Mouse (Mus musculus): ENCODE data around the gene Astn2.

Astn2 gene

DNA sequence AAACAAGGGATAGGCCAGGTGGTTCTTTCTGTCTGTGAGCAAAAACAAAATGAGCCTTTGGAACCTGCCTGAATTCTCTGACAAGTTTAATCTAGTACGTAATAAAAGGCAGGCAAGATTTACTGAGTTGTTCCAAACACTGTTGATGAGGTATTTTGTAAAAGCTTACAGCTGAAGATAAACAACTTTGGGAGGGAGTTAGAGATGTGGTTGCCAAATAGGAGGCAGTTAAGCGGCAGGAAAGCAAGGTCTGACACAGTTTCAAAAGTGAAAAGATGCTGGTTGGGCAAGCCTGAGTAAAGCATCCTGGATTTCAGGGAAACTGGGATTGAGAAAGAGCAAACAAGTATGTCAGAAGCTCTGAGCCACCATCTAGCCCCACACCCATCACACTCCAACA lies 59.8 kb downstream of the Astn2 start:
- TF ChIP-seq GATA4 (IDR thresholded peaks at IDR 0.05; ENCODE audit: insufficient replicate concordance, low read length): no peak

DNA sequence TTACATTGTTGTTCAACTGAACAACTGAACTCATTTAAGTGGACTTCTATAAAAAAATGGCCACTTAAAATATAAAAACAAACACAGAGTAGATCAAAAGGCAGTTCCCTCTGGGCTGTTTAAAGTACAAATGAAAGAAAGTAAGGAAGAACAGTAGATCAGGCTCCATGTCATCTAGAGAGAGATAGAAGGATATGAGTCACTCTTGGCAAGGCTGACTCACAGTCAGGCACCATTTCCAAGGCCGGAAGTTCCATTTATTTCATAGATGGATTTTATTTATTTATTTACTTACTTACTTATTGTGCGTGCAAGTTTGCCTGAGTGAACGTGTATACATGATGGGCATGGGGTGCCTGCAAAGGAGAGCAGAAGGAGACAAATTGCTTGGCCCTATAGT lies 67.0 kb downstream of the Astn2 start:
- TF ChIP-seq GATA4 (IDR thresholded peaks at IDR 0.05; ENCODE audit: insufficient replicate concordance, low read length): no peak

DNA sequence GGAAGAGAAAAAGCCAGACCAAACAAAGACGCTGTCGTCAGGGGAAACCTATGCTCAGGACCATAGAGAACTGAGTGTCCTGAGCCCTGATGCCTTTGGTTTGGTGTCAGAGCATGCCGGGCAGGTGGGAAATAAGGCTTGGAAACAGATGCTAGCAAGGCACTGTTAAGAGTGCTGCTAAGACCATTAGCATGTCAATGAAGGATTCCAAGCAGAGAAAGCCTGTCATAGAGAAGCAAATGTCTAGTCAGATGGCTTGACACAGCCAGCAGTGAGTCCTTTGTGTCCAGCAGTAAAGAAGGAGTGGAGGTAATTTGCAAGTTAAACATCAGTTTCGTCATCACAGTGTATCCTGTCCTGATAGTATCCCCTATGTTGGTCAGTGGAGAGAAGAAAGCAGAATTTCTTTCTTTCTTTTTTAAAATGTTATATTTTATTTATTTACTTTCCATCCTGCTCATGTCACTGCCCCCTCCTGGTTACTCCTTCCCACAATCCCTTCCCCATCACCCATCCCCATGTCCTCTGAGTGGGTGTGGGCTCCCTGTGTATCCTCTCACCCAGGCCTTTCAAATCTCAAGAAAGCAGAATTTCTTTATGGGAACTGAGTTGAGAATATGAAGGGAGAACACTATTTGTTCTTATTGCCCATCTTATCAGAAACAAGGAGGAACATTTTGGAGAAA lies 73.7 kb downstream of the Astn2 start:
- TF ChIP-seq GATA4 (IDR thresholded peaks at IDR 0.05; ENCODE audit: insufficient replicate concordance, low read length): no peak

DNA sequence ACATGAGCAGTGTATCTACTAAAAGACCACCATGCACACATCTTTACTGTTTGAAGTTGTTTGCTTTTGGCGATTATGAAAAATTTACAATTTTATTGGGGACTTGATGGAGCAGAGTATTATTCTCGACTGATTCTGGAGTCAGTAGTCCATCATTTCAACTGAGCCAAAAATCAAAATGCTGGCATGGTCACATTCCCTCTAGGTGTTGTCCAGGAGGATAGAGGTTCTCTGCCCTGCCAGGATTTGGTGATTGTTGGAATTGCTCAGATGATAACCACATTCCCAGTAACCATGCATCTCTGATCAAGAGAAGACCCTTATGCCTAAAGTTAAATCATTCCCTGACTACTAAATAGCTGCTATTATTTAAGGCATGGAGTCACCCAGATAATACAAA lies 83.4 kb downstream of the Astn2 start:
- no peak for TF ChIP-seq GATA4 (IDR thresholded peaks at IDR 0.05; ENCODE audit: insufficient replicate concordance, low read length)

DNA sequence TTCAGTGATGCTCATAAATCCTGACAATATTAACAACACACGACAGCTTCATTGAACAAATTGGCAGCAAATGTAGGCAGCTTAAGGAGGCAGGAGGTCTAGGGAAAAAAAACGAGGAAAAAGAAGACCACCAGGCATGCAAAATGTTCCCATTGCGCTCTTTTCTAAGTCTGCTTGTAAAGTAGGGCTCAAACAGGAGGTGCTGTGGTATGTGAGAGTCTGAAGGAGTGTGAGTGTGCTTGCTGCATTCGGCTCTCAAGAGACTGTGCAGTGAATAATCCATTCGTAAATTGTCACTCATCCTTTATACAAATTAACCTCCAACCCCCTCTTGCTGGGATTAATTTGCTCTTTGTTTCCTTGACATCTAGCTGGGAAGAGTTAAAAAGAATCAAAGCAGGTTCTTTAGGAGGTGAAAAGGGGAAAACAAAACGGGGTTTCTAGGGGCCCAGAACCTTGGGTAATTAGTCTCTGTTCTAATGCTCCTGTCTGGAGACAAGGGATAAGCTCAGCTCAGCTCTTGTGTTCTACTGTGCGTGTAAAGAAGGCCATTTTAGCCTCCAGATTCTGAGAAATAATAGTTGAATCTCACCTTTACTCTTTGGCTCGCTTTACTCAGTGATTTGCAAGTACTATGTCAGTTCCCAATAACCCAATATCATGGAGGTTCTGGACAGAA lies 89.5 kb downstream of the Astn2 start:
- TF ChIP-seq GATA4 (IDR thresholded peaks at IDR 0.05; ENCODE audit: insufficient replicate concordance, low read length): no peak

DNA sequence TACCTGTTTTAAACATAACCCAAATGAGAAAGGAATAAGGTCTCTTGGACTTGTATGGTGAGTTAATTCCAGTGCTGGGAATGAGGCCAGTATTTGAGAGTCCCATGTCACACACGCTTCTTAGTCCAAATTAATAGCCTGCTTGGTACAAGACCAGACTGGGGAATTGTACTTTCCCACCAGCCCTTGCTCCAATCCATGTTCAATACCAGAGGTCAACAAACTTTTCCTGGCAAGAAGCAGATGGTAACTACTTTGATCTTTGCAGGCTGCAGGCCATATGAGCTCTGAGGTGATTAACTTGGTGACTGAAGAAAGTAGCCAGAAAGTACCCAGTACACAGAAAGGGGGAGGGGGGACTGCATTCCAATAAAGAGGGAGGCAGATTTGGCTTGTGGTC lies 91.7 kb downstream of the Astn2 start:
- no peak for TF ChIP-seq GATA4 (IDR thresholded peaks at IDR 0.05; ENCODE audit: insufficient replicate concordance, low read length)

DNA sequence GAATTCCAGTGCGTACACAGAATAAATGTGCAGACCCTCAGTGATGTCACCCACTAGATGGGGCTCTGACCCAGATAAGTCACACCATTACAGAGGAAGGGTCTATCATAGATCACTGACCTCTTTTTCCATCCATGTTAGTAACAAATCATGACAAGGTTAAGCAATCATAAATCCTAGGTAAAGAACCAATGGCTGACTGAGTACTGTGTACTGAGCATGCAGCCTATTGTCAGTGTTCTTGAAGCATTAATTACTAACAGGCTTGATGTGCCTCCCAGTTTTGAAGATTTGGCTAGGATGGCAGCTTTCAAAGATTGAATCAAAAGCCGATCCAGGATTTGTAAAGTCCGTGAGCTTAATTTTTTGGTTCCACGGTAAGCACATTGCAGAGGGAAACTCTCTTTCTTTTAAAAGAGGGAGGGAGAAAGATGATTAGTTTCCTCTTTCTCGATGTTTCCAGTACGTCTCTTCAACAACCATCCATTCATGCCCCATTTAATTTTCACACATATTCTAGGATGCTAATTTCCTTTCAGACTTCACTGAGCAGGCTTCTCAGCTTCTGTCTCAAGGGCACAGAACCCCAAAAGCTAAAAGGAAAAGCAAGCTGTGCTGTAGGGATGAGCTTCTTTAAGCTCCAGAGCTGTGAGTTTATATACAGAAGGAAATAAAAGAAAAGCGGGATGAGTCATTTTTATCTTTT lies 93.9 kb downstream of the Astn2 start:
- TF ChIP-seq GATA4 (IDR thresholded peaks at IDR 0.05; ENCODE audit: insufficient replicate concordance, low read length): no peak

DNA sequence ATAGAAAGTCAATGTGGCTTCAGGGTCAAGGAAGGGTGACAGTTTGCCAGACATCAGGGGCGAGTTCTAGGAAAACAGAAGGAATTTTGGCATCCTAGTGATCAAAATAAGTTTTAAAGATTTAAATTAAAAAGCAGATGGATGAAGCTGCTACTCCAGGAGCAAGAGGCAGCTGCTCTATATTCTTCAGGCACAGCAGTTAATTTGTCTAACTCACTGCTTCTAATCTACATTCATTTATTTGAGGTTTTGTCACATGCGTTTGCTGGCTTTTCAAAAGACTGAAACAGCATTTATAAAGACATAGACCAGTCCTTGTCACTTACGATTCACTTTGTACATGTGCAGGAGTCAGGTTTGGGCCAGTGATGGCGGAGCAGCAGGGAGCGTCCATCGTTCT lies 98.0 kb downstream of the Astn2 start:
- no peak for TF ChIP-seq GATA4 (IDR thresholded peaks at IDR 0.05; ENCODE audit: insufficient replicate concordance, low read length)

DNA sequence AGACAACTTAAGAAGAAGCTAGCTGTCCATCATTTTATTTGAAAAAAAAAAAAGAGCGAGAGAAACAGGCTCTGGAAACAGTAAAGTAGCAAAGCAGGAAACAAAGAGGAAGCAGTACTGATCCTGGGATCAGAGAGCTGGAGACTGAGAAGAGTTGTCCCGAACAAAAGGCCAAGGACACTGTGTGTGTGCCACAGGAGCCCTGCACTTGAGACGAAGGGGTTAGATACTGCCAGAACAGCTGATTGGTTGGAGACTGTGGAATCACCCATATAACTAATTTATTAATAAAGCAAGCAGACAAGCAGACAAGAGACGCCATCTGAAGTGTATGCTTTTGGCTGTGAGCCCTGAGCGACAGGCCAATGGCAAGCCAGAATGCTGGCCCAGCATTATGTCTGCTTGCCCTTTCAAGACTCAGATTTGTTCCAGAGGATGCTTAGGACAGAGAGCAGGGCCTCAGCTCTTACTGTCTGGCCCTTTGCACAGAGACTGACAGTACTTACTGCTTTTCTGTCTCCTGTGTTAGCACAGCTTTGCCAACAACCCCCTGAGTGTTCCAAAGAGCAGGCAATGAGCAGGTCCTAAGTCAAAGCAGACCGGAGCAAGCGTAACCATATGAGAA lies 101.6 kb downstream of the Astn2 start:
- no peak for TF ChIP-seq GATA4 (IDR thresholded peaks at IDR 0.05; ENCODE audit: insufficient replicate concordance, low read length)

DNA sequence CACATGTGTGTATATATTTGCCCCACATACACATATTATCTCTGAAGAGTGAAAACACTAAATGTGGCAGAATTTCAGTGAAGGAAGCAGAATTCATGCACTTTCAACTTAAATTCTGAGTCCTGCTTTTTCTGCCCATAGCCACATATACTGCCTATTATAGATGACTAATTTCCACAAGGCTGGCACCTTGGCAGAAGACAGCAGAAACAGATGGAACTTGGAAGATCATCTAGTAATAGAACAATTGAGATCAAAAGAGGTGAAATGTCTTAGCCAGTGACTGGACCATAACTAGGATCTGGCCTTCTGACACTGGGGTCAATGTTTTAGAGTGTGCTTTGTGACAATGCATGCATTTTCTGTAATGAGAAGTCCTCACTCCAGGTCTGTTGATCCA lies 119.4 kb downstream of the Astn2 start:
- no peak for TF ChIP-seq GATA4 (IDR thresholded peaks at IDR 0.05; ENCODE audit: insufficient replicate concordance, low read length)

DNA sequence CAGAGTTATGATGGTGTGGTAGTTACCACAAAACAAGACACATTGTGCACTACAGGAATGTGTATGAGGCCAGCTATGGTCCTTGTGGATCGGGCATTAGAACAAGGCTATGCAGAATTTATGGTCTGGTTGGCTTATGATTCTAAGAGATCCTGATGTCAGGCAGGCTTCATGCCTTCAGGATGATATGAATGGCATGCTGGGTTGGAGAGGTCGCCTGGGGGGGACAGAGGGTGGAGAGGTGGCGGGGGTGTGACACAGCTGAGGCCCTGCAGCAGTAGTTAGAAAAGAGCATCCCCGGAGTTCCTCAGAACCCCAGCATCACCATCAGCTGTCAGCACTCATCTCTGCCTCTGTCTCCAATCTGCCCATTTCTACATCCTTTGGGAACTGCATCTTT lies 128.3 kb downstream of the Astn2 start:
- no peak for TF ChIP-seq GATA4 (IDR thresholded peaks at IDR 0.05; ENCODE audit: insufficient replicate concordance, low read length)

DNA sequence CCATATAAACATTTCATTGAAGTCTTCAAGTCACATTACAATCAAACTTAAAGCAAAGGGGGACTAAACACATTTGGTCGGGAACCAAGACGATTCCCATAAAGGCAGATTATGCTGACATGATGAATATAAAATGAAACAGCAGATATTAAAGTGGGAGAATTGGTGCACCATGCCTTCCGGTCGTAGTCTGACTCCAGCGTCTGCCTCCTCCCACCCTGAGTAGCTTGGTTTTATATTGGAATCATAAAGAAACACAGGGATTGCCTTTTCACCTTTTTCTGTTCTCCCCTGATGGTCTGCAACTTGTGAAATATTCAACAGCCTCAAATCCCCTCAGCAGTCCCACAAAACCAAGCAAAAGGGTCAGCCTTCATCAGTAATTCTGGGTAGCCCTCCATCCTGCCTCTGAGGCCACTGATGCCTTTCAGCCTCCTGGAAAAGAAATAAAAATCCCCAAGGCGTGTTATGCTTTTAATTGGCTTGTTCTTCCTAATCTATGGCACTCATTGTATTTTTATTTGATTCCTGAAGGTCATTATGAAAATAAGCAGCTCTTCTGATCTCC lies 132.8 kb downstream of the Astn2 start:
- TF ChIP-seq GATA4 (IDR thresholded peaks at IDR 0.05; ENCODE audit: insufficient replicate concordance, low read length): no peak

DNA sequence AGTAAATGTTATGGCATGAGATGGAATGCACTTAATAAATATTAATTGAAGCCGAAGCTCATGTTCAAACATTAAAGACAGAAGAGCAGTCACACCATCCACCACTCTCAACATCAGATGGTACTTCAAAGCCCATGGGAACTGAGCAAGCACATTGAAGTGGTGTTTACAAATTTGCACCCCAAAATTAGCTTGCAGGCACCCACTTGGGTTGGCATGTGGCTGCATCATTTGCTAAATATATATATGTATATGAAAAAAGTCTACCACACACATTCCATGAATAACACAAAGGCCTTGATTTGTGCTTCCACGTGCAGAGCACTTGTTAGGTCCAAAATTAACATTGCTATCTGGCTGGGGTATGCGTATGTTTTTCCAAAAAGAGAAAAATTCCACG lies 140.4 kb downstream of the Astn2 start:
- TF ChIP-seq GATA4 (IDR thresholded peaks at IDR 0.05; ENCODE audit: insufficient replicate concordance, low read length): no peak

DNA sequence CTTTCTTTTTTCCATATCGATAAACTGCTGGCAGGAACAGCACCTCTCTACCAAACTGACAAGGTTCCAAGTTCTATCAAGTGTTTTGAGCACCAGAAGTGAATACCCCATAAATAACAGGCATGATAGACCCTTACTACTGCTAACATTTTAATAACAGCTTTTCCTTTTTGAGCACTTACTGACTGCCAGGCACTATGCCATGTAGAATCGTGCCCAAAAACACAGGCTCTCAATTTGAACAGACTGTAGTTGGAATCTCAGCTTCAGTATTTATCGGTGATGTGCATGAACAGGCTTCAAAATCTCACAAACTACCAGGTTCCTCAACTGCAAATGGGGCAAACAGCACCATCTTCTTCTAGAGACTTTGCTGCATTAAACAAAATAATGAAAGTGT lies 143.1 kb downstream of the Astn2 start:
- no peak for TF ChIP-seq GATA4 (IDR thresholded peaks at IDR 0.05; ENCODE audit: insufficient replicate concordance, low read length)

DNA sequence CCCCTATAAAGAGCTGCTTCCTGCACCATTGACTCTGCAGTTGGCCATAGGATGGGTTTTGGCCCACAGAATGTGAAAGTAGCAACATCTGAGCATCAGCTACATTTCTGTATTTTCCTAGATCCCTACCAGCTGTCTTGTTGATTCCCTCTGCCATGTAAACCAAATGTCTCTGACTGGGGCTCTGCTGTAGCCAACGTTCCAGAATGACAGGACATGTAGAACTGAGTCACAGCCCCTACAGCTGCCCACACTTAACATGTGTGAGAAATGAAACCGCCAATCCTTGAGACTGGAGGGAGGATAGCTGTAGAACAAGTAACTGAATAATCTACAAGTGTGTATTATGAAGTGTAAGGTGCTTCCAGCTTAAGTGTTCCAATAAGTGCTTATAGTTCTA lies 145.5 kb downstream of the Astn2 start:
- no peak for TF ChIP-seq GATA4 (IDR thresholded peaks at IDR 0.05; ENCODE audit: insufficient replicate concordance, low read length)
